Mouse (Mus musculus) midbrain, postnatal 0 days (tissue): Measurements from ENCODE around the gene Capn9. TPM values are rescaled to one million over a fixed set of nuclear protein-coding genes. Genes with fewer than 3 reads are reported as not detected.

ENCODE experiments used
- ATAC-seq: fragments of 200-750 bp; cut with Nextera tagmentation; 2 replicates; pipeline ENCODE4 v1.8.0; 2017; ENCODE audit warnings: moderate number of reproducible peaks, mild to moderate bottlenecking, moderate TSS enrichment, moderate library complexity; ENCODE audit not compliant: low FRiP score
- DNase-seq: peaks from one replicate; pipeline ENCODE4 v3.0.0-alpha.2; 2015; ENCODE audit warnings: low spot score
- H3K27ac ChIP-seq: fragments of 300-500 bp; sonication (generic); 2 replicates; pipeline ENCODE4 v1.5.1; 2014; ENCODE audit warnings: low read depth, mild to moderate bottlenecking, low read length, mixed read lengths
- H3K27me3 ChIP-seq: fragments of 300-500 bp; sonication (generic); 2 replicates; pipeline ENCODE4 v1.6.1; 2014; ENCODE audit warnings: low read length, control low read depth, mixed read lengths; ENCODE audit not compliant: insufficient read depth
- H3K36me3 ChIP-seq: fragments of 300-500 bp; sonication (generic); 2 replicates; pipeline ENCODE4 v1.6.1; 2014; ENCODE audit warnings: low read length, control low read depth, mixed read lengths; ENCODE audit not compliant: insufficient read depth
- H3K4me1 ChIP-seq: fragments of 300-500 bp; sonication (generic); 2 replicates; pipeline ENCODE4 v1.6.1; 2014; ENCODE audit warnings: mild to moderate bottlenecking, control low read depth, antibody characterized with exemption, low read length, mixed read lengths; ENCODE audit not compliant: insufficient read depth
- H3K4me2 ChIP-seq: fragments of 300-500 bp; sonication (generic); 2 replicates; pipeline ENCODE4 v1.6.1; 2014; ENCODE audit warnings: low read depth, mild to moderate bottlenecking, low read length, mixed read lengths; ENCODE audit not compliant: poor library complexity, severe bottlenecking
- H3K4me3 ChIP-seq: fragments of 300-500 bp; sonication (generic); 2 replicates; pipeline ENCODE4 v1.5.1; 2014; ENCODE audit warnings: low read depth, mild to moderate bottlenecking, low read length, moderate library complexity
- H3K9ac ChIP-seq: fragments of 300-500 bp; sonication (generic); replicated peaks from 2 replicates; pipeline ENCODE4 v1.6.1; 2014; ENCODE audit warnings: mild to moderate bottlenecking, low read length, moderate library complexity, mixed read lengths; ENCODE audit not compliant: poor library complexity, severe bottlenecking
- H3K9me3 ChIP-seq: fragments of 300-500 bp; sonication (generic); 2 replicates; pipeline ENCODE4 v1.6.1; 2016; ENCODE audit warnings: low read length, control low read depth
- CTCF ChIP-seq: IDR thresholded peaks from 2 replicates; pipeline ENCODE4 v1.5.1; 2016; ENCODE audit warnings: antibody characterized with exemption, mild to moderate bottlenecking
- WGBS: fragments of 180-500 bp; shearing (Covaris S2); extraction: QIAGEN DNeasy Blood & Tissue Kit; methylation state at CpG from one replicate; pipeline ENCODE4 v1.1.7; 2014; 5-methylcytosine and 5-hydroxymethylcytosine counted together
- polyA plus RNA-seq: library from polyadenylated mRNA; unstranded; fragments of >200 nt; fragmentation: Nextera tagmentation; extraction: Ambion mirVana; gene quantifications from 2 replicates; pipeline ENCODE4 v1.2.1, GENCODE M21; 2015
- total RNA-seq: library from RNA; depleted of rRNA; stranded (reverse); fragments of >200 nt; gene quantifications from 2 replicates; pipeline ENCODE4 v1.2.3, GENCODE M21; 2014

Gene Capn9
- total and polyA plus RNA-seq, 2 experiments from 2014 or later = 0.27 to 0.52 TPM

DNA sequence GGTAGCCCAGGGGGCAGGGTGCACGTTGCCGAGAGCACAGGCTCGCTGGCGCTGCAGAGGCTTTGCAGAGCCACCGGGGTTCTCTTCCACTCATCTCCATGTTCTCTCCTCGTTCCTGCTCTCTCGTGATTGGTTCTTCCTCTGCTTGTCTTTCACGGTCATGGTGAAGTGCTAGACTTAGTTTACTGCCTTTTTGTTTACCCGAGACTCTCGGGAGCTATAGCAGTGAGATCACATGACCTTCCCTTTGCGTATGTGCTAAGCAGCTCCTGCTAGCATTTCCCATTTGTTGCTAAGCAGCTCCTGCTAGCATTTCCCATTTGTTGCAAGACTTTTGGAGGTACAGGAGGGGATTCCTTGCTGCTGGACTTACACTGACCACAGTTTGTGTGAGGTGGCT is 28.6 kb upstream of the Capn9 start:
- ATAC-seq (no peak), DNase-seq (peak; percentile 33)

DNA sequence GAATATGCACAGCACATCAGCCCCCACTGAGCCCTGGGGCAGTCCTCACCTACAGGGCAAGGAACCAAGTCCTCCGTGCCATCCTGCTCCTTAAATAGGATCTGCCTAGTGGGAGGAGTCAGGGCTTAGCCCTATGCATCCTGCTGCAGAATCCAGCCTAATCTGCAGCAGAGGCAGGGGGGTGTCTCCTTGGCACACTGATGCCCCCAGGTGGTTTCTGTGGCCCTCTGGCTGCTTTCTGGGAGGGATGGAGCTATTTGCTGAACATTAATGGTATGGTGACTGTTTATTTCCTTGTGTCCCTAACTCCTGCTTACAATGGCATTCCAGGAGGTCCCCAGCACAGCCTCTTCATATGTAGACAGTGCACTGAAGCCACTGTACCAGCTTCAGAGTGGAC is 27.7 kb upstream of the Capn9 start:
- H3K9me3 ChIP-seq = no peaks in the 10 kb centered on the region
- H3K27ac ChIP-seq = no peak overlapping the region
- no peak overlapping the region for H3K4me2 ChIP-seq
- WGBS = 76% methylated on average over 1 of the region's 1 CpGs
- H3K4me1 ChIP-seq = no peaks in the 10 kb centered on the region
- no peak for DNase-seq
- no peak overlapping the region for H3K4me3 ChIP-seq
- ATAC-seq = no peak
- no peak overlapping the region for H3K9ac ChIP-seq
- TF ChIP-seq CTCF = no peak
- H3K36me3 ChIP-seq = peaks cover 90% of the 10 kb centered on the region
- H3K27me3 ChIP-seq = no peaks in the 10 kb centered on the region

More for the DNA sequence above, 28.6 kb upstream of the Capn9 start:
- Histone ChIP-seq H3K4me2 (no peak overlapping the region), H3K36me3 (peaks cover 92% of the 10 kb centered on the region), H3K4me1 (no peaks in the 10 kb centered on the region), H3K9me3 (no peaks in the 10 kb centered on the region), H3K27me3 (no peaks in the 10 kb centered on the region), H3K27ac (no peak overlapping the region), H3K9ac (no peak overlapping the region), H3K4me3 (no peak overlapping the region)
- no peak for TF ChIP-seq CTCF
- WGBS = 82% methylated on average over 11 of the region's 11 CpGs

DNA sequence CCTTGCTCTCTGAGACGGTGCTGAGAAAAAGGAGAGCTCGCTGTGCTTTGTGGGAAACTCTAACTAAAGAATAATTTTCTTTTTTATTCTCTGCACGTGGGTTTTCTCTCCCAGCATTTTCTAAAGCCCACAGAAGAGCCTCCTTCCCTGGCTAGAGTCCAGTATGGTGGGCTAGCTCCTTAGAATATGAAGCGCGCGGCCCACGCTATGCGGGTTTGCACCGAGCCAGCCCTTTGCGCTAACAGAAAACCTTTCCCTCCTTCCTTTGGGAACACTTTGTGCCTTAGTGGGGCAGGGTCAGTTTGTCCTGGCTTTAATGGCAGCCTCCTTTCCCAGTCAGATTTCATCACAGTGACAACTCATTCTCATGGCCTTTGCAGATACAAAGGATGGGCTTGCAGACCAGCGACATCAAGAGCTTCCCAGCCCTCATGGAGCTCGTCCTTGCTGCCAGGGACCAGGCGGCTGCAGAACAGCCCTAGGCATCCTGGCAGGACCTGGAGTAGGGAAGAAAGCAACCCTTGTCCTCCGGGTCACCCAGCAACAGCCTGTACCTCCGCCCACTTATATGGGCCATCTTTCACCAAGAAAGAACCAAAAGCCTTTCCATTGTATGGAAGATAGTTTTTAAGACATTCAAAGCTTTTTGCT is 24.8 kb upstream of the Capn9 start:
- Histone ChIP-seq H3K27ac (no peak overlapping the region), H3K27me3 (no peaks in the 10 kb centered on the region), H3K4me3 (no peak overlapping the region), H3K4me2 (no peak overlapping the region), H3K9ac (no peak overlapping the region), H3K9me3 (no peaks in the 10 kb centered on the region), H3K4me1 (no peaks in the 10 kb centered on the region), H3K36me3 (peaks cover 64% of the 10 kb centered on the region)
- no peak for TF ChIP-seq CTCF
- DNase-seq (peak; percentile 75), ATAC-seq (peak; percentile 70)
- WGBS = 90% methylated on average over 15 of the region's 15 CpGs

DNA sequence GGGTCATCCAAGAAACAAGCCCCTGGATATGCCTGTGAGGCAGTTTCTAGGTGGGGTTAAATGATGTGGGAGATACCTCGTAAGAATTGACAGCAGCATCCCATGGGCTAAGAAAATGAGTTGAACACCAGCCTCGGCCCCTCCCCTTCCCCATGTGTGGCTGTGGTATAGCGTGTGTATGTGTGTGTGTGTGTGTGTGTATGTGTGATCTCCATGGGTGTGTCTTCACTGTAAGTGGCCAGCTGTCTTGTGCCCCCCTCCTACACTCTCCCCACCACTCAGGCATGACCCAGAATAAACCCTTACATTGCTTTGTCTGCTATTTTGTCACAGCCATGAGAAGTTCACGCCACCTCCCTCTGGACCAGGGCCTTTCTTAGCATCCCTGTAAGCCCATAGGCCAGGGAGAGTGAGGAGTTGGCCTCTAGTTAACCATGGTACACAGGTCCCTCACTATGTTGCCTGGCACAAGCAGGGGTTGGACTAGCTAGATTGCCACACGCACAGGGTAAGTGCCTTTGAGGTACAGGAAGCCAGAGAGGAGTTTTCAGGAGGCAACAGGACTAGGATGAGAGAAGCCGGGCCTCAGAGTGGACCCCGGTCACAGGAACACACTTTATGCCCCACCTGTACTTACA is 20.7 kb upstream of the Capn9 start:
- H3K36me3 ChIP-seq = peaks cover 25% of the 10 kb centered on the region
- H3K9ac ChIP-seq = no peak overlapping the region
- DNase-seq = no peak
- H3K27ac ChIP-seq = no peak overlapping the region
- no peak for TF ChIP-seq CTCF
- H3K4me1 ChIP-seq = no peaks in the 10 kb centered on the region
- H3K4me2 ChIP-seq = no peak overlapping the region
- H3K9me3 ChIP-seq = no peaks in the 10 kb centered on the region
- ATAC-seq = no peak
- WGBS = 88% methylated on average over 7 of the region's 7 CpGs
- no peaks in the 10 kb centered on the region for H3K27me3 ChIP-seq
- H3K4me3 ChIP-seq = no peak overlapping the region

DNA sequence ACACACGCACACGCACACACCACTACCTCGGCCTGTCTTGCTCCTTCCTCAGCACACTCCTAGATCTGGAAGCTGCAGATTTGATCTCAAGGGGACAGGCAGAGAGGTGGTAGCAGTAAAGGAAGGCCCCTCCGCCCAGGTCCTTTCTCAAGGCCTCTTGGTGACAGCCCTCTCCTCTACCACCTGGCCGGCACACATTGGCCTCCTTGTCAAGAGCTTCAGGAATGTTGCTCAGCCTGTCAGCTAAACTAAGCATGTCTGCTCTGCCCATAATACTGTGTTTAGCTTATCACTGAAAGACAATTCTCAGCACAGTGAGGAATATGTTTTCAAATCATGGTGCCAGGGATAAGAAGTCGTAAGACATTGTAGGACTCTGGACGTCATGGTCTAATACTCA is 19.7 kb upstream of the Capn9 start:
- no peak for TF ChIP-seq CTCF
- no peak for ATAC-seq
- peak overlapping the region; percentile 65; the same call in 1 of the 2 replicates for H3K27ac ChIP-seq
- no peak overlapping the region for H3K9ac ChIP-seq
- no peaks in the 10 kb centered on the region for H3K27me3 ChIP-seq
- peaks cover 17% of the 10 kb centered on the region for H3K36me3 ChIP-seq
- no peak overlapping the region for H3K4me3 ChIP-seq
- no peaks in the 10 kb centered on the region for H3K9me3 ChIP-seq
- H3K4me2 ChIP-seq = no peak overlapping the region
- no peaks in the 10 kb centered on the region for H3K4me1 ChIP-seq
- no peak for DNase-seq
- 81% methylated on average over 7 of the region's 7 CpGs for WGBS

DNA sequence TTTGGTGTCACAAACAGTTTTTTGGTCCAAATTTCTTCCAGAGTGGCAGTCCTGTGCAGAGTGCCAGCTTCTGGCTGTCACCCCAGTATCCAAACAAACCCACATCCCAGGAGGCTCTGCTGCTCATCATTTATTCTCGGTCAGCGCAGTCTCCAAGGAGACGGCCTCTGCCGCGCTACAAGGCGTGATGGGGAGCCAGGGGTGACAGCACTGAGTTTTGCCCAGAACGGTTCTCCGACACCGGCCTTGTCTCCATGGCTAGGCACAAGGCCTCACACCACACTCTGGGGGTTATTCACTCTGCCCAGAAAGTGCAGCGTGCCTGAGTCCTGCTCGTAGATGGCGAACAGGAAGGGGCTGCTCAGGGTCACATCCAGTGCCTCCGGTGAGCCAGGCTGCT is 19.3 kb upstream of the Capn9 start:
- Histone ChIP-seq H3K27ac (peak overlapping the region; percentile 55), H3K4me3 (no peak overlapping the region), H3K9me3 (no peaks in the 10 kb centered on the region), H3K9ac (no peak overlapping the region), H3K36me3 (peaks cover 13% of the 10 kb centered on the region), H3K27me3 (no peaks in the 10 kb centered on the region), H3K4me1 (no peaks in the 10 kb centered on the region), H3K4me2 (no peak overlapping the region)
- DNase-seq (peak; percentile 91), ATAC-seq (peak; percentile 79)
- 54% methylated on average over 13 of the region's 13 CpGs for WGBS
- TF ChIP-seq CTCF = no peak
